Mouse (Mus musculus): ENCODE data around the gene B9d2.
A peak's percentile ranks its signal among the peaks of the same experiment; 100 is the strongest.

Gene B9d2

GRCm38 (mm10) chr7:25680514-25681258 is at the start of gene B9d2:
TSS of gene B9d2 (plus strand) at chr7:25680780.
- peak; percentile 87 for ATAC-seq (ENCODE audit: insufficient number of reproducible peaks, low FRiP score, low TSS enrichment)

DNA sequence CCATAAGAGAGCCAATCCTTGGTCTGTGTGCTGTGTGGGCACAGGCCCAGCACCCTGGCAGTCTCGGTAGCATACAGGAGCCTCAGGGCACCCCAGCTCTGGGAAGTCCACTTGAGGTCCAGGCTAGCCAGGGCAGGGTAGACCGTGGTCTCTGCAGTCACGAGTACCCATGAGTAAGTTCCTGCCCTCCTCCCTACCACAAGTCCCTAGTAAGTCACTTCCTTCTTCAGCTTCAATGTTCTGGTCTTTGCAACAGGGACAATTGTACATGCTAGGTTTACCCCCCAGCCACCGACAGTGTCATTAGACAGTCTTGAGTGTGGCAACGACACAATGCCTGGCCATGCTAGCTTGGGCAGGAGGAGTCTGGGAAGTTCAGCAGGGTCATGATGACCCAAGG is 47.9 kb upstream of the B9d2 start:
- ATAC-seq (ENCODE audit: insufficient number of reproducible peaks, low FRiP score, low TSS enrichment): no peak

DNA sequence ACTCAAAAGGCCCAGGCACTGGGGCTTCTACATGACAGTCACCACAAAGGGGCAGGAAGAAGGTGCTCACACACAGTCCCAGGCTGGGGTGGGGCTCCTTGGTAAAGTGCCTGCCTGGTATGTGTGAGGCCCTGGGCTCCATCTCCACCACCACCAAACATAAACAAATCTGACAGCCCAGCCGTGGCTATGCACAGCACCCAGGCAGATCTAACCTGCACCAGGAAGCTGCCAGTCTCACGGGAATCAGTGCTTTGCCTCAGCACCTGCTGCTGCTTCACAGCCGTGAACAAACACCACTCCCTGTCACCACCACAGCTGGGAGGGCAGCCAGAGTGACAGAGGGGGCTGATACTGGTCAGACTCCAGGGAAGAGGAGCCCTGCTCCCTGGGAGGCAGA is 44.2 kb upstream of the B9d2 start:
- no peak for ATAC-seq (ENCODE audit: insufficient number of reproducible peaks, low FRiP score, low TSS enrichment)

DNA sequence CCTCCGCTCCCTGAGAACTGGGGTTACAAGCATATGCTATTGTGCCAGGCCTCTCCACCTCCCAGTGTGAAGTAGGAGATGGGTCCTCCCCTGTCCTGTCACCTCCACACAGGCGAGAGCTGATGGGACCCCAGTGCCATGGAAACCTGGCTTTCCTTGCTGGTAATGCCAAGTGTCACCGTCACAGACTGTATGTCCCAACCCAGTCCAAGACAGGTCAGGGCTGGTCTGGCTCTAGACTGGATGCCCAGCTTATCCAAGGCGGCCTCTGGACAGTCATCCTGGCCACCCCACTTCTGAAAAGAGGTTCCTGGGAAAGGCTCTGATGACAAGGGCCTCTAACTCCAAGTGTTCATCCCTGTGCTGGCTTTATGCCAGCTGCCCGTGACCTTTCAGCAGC is 43.5 kb upstream of the B9d2 start:
- ATAC-seq (ENCODE audit: insufficient number of reproducible peaks, low FRiP score, low TSS enrichment): no peak

DNA sequence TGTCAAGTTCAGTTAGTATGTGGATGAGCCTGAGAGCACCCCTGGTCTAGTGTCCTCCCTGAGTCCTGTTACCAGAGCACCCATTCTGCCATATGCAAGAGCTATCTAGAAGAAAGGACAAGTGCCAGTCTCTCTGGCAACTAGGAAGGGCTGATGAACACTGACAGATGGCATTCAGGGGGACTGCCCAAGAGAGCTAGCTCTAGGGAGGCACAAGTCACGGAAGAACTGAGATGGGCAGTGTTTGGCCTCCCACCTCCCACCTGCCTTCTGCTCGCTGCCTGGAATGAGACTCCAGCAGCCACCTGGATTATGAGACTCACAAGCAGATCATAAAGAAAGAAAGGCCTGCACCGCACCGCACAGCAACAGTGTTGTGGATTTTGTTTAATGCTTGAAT is 40.8 kb upstream of the B9d2 start:
- no peak for ATAC-seq (ENCODE audit: insufficient number of reproducible peaks, low FRiP score, low TSS enrichment)

- ATAC-seq (ENCODE audit: insufficient number of reproducible peaks, low FRiP score, low TSS enrichment): no peak
These were observed 36.4 kb upstream of the B9d2 start for GRCm38 (mm10) chr7:25644136-25644535.

- no peak for ATAC-seq (ENCODE audit: insufficient number of reproducible peaks, low FRiP score, low TSS enrichment)
These were observed 35.9 kb upstream of the B9d2 start for GRCm38 (mm10) chr7:25644631-25645030.

GRCm38 (mm10) chr7:25645074-25645473 is 35.5 kb upstream of the B9d2 start:
- no peak for ATAC-seq (ENCODE audit: insufficient number of reproducible peaks, low FRiP score, low TSS enrichment)

DNA sequence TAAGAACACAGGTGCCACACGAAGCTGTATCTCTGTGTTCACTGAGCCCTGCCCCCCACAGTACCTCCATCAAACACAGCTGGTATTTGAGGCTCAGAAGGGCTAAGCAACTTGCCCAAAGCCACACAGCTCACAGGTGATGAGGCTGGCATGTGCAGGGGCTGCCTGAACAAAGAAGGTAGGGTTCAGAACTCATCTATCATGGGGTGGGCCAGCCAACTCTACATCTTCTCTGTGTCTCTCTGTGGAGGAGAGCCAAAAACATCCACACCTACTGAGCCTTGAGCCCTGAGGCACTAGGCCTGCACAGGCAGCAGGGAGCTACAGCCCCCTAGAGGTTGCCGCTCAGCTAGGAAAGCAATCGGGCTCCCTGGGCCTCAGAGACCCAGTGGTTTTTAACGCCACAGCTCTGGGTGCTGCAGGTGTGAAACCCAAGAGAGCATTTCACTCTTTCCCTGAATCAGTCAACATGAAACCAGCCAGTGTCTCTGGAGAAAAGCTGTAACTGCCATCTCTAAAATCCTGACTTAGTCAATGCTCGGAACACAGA is 32.9 kb upstream of the B9d2 start:
- no peak for ATAC-seq (ENCODE audit: insufficient number of reproducible peaks, low FRiP score, low TSS enrichment)

- no peak for ATAC-seq (ENCODE audit: insufficient number of reproducible peaks, low FRiP score, low TSS enrichment)
These were observed 30.7 kb upstream of the B9d2 start for GRCm38 (mm10) chr7:25649839-25650238.

DNA sequence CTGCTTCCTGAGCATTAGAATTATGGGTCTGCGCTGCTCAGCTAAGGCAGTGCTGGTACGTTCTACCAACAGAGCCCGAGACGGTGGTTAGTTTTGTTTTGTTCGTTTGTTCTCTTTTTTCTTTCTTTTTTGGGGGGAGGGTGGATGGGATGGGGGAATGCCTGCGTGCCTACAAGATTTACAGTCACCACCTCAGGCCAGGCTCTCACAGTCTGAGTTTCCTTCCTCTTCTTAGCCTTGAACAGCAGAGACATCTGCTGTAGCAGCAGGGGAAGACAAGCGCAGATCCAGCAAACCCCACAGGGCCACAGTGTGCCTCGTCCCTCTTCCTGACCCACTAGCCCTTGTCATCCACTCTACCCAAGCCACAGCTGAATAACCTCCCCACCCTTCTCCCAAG is 29.3 kb upstream of the B9d2 start:
- peak; percentile 52; the same call in 1 of the 2 replicates for ATAC-seq (ENCODE audit: insufficient number of reproducible peaks, low FRiP score, low TSS enrichment)

DNA sequence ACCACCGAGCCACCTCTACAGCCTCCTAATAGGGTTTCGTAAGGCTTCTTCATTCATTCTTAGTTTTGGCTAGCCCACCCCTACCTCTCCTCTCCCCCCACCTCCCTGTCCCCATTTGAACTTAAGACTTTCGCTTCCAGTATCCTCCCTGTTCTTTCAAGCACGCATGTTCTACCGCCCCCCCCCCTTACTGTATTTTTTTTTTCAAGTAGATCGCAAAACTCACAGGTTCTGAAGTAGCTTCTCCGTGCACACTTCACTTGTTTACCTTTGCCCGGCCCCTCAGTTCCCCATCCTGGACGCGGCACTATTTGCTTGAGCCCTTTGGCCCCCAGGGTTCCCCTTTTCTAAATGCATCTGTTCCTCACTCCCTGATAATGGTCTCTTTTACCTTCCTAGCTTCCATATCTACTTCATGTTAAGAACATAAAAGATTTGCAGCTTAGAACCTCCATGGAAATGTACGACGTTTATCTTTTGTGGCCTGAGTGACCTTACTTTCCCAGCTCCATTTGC is 28.3 kb upstream of the B9d2 start:
- no peak for ATAC-seq (ENCODE audit: insufficient number of reproducible peaks, low FRiP score, low TSS enrichment)

GRCm38 (mm10) chr7:25655601-25656428 is 24.8 kb upstream of the B9d2 start:
- ATAC-seq (ENCODE audit: insufficient number of reproducible peaks, low FRiP score, low TSS enrichment): no peak

DNA sequence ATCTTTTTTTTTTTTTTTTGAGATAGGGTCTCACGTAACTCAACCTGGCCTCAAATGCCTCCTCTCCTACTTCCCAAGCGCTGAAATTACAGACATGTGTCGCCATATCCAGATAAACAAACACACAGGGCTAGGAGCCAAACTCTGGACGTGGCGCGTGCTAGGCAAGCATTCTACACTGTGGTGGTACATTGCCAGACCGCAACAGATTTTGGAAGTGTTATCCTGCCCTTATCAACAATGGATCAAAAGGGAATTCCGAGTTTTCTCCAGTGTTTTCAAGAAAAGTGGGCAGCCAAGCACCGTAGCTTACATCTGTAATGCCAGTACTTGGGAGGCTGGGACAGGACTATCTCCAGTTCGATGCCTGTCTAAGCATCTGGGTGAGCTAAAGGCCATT is 22.8 kb upstream of the B9d2 start:
- ATAC-seq (ENCODE audit: insufficient number of reproducible peaks, low FRiP score, low TSS enrichment): no peak

GRCm38 (mm10) chr7:25658657-25659472 is 21.7 kb upstream of the B9d2 start, which contains the start of the genes Bckdha and Exosc5:
TSS of gene Bckdha (minus strand) at chr7:25658981.
TSS of gene Exosc5 (plus strand) at chr7:25659164.
- peak; percentile 90 for ATAC-seq (ENCODE audit: insufficient number of reproducible peaks, low FRiP score, low TSS enrichment)

DNA sequence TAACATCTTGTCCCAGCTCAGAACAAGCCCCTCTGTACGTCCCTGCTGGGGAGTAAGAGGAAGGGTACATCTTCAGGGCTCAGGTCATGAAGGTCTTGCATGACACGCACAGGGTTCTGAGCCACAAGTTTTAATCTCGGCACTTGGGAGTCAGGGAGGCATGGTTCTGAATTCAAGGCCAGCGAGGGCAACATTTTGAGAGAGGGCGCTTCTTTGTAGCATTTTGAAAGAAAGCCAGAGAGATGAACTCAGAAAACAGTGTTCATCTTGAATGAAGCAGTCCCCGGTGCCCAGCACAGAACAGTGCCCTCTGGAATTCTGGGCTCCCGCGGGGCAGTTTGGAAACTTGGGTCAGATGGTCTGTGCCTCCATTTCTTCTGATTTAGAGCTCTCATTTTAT is 14.2 kb upstream of the B9d2 start:
- ATAC-seq (ENCODE audit: insufficient number of reproducible peaks, low FRiP score, low TSS enrichment): no peak

DNA sequence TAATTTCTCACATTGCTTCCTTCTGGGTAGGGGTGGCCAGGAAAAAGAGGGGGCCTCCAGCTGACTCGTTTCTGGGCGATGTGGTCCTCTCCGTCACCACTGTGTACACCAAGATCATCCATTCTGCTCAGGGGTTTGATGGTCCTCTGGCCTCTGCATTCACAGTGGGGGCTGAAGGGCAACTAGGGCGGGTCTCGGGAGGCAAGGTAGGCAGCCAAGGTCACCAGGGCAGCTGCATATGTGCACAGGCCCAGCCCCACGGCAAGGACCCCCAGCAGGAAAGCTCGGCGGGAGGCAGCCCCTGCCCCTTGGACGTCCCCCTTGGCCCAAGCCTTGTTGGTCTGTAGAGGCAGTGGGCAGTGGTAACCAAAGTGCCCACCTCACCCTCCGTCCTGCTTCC is 11.4 kb upstream of the B9d2 start:
- ATAC-seq (ENCODE audit: insufficient number of reproducible peaks, low FRiP score, low TSS enrichment): no peak

DNA sequence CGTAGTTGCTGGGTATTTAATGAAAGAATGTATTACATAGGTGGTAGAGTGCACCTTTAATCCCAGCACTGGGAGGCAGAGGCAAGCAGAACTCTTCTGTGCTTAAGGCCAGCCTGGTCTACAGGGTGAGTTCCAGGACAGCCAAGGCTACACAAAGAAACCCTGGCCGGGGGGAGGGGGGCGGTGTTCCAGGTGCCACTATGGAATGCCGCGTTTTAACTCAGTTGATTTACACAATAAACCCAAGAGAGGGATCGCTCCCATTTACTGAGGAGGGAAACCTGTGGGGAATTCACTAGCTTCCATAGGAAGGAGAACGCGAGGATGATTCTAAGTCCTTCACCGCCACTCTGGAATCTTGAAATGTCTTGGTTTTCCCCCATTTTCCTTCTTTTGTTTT is 10.9 kb upstream of the B9d2 start:
- no peak for ATAC-seq (ENCODE audit: insufficient number of reproducible peaks, low FRiP score, low TSS enrichment)

DNA sequence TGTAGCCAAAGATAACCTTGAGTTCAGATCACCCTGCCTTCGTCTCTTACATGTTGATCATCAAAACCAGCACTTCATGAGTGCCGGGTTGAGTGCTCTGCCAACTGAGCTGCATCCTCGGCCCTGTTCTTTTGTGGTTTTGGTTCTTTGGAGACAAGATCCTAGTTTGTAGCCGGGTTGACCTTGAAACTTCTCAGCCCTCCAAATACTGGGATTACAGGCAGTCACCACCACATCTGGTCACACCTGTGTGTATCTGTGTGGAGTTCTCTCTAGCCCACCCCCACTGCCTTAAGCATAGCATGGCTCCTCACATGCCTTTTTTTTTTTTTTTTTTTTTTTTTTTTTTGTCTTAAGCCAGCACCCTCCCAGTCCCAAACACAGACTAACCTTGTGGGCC is 10.5 kb upstream of the B9d2 start:
- no peak for ATAC-seq (ENCODE audit: insufficient number of reproducible peaks, low FRiP score, low TSS enrichment)

DNA sequence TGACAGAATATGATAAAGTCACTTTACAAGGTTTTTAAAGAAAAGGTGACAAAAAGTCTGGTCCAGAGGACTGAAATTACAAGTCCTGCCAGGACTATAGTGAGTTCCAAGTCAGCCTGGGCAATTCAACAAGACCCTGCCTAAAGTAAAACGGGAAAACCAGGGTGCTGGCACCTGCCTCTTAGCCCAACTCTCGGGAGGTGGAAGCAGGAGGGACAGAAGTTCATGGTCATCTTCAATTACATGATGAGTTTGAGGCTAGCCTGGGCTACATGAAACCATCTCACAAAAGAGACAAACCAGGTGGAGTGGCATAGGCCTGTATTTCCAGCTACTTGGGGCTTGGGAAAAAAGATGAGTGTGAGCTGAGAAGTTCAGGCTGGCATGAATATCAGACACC is 8.9 kb upstream of the B9d2 start:
- no peak for ATAC-seq (ENCODE audit: insufficient number of reproducible peaks, low FRiP score, low TSS enrichment)

Data from cerebellum, adult (tissue).